In the genomic region with DNA sequence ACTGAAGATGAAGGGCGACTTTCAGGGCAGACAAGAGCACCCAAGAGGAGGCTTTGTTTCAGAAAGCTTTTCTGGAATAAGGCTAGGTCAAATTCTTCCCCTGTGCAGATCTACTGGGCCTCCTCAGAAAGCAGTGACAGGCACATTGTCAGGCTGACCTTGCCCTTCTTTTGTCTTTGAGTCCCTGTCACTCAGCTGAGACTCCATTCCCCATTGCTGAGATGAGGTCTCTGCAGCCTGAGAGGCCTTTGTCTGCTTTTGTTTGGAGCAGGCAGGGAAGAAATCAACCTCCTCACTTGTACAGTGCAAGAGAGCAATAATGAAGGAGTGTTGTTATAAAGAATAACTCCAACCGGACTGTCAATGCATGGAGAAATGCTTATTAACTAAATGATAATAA, we compare ENCODE assay signal across 20 mouse cellular contexts.
DNase-seq lines count a peak whose midpoint lies in the region; ATAC-seq and TF ChIP-seq lines count a peak whose summit lies in the region.
"Had no signal": no experiment of that assay in that cellular context is flagged by ENCODE, and none has a peak within 500 bp of the region (broad histone marks: within the 10 kb centered on the region; RNA-seq: fewer than 3 reads in every experiment).

No protein-coding gene starts in this region.

- no peak for TF ChIP-seq CTCF in liver, postnatal 0 days (IDR thresholded peaks at IDR 0.05; ENCODE audit: low read depth)

- H3K4me2 ChIP-seq in heart, embryonic 11.5 days: no peak overlapping the region
- H3K4me2 ChIP-seq in neural tube, embryonic 11.5 days (ENCODE audit: low read depth): no peak overlapping the region
- no peak overlapping the region for H3K4me2 ChIP-seq in hindbrain, embryonic 12.5 days (replicated peaks)
- H3K4me2 ChIP-seq in liver, postnatal 0 days (ENCODE audit: low read depth, low read length): no peak overlapping the region
- H3K4me2 ChIP-seq: hindbrain, embryonic 15.5 days; kidney, embryonic 15.5 days; lung, embryonic 14.5 days; neural tube, embryonic 12.5 days had no signal

- H3K36me3 ChIP-seq in heart, embryonic 11.5 days (ENCODE audit: control insufficient read depth, insufficient read depth, low read length): no peaks in the 10 kb centered on the region
- H3K36me3 ChIP-seq in neural tube, embryonic 11.5 days (ENCODE audit: control insufficient read depth, insufficient read depth, low read length): no peaks in the 10 kb centered on the region
- H3K36me3 ChIP-seq in hindbrain, embryonic 12.5 days: no peaks in the 10 kb centered on the region
- no peaks in the 10 kb centered on the region for H3K36me3 ChIP-seq in liver, postnatal 0 days (replicated peaks; ENCODE audit: insufficient read depth, low read length)
- H3K36me3 ChIP-seq: hindbrain, embryonic 15.5 days; kidney, embryonic 15.5 days; limb, embryonic 10.5 days; neural tube, embryonic 12.5 days had no signal

- H3K9me3 ChIP-seq in heart, embryonic 11.5 days (replicated peaks; ENCODE audit: control insufficient read depth, low read length): no peaks in the 10 kb centered on the region
- no peaks in the 10 kb centered on the region for H3K9me3 ChIP-seq in neural tube, embryonic 11.5 days (ENCODE audit: control insufficient read depth, low read length)
- no peaks in the 10 kb centered on the region for H3K9me3 ChIP-seq in hindbrain, embryonic 12.5 days (replicated peaks)
- H3K9me3 ChIP-seq in liver, postnatal 0 days (ENCODE audit: low read length): no peaks in the 10 kb centered on the region
- H3K9me3 ChIP-seq: hindbrain, embryonic 15.5 days; kidney, embryonic 15.5 days; limb, embryonic 10.5 days; neural tube, embryonic 12.5 days had no signal

- 73% methylated on average over 2 of the region's 2 CpGs for WGBS in heart, embryonic 11.5 days (ENCODE audit: insufficient replicate concordance)
- WGBS in neural tube, embryonic 11.5 days: 51% methylated on average over 2 of the region's 2 CpGs
- 35% methylated on average over 2 of the region's 2 CpGs for WGBS in hindbrain, embryonic 12.5 days
- WGBS in liver, postnatal 0 days (ENCODE audit: insufficient replicate concordance): 79% methylated on average over 2 of the region's 2 CpGs

- H3K27me3 ChIP-seq in heart, embryonic 11.5 days (ENCODE audit: control insufficient read depth, insufficient read depth, low read length): no peaks in the 10 kb centered on the region
- H3K27me3 ChIP-seq in neural tube, embryonic 11.5 days (ENCODE audit: control insufficient read depth, insufficient read depth, low read length): no peaks in the 10 kb centered on the region
- H3K27me3 ChIP-seq in hindbrain, embryonic 12.5 days: no peaks in the 10 kb centered on the region
- H3K27me3 ChIP-seq in liver, postnatal 0 days (ENCODE audit: insufficient read depth, low read length): no peaks in the 10 kb centered on the region
- H3K27me3 ChIP-seq: hindbrain, embryonic 15.5 days; kidney, embryonic 15.5 days; neural tube, embryonic 12.5 days had no signal

- TF ChIP-seq EP300 in liver, postnatal 0 days (IDR thresholded peaks at IDR 0.05; ENCODE audit: low read depth): no peak

- H3K4me1 ChIP-seq in heart, embryonic 11.5 days (ENCODE audit: control insufficient read depth, insufficient read depth, low read length): no peaks in the 10 kb centered on the region
- no peaks in the 10 kb centered on the region for H3K4me1 ChIP-seq in neural tube, embryonic 11.5 days (ENCODE audit: control insufficient read depth, insufficient read depth, low read length)
- peaks cover 14% of the 10 kb centered on the region for H3K4me1 ChIP-seq in hindbrain, embryonic 12.5 days
- no peaks in the 10 kb centered on the region for H3K4me1 ChIP-seq in liver, postnatal 0 days (ENCODE audit: insufficient read depth)
- H3K4me1 ChIP-seq: kidney, embryonic 15.5 days had no signal

- ATAC-seq in heart, embryonic 11.5 days (replicated peaks; ENCODE audit: insufficient number of reproducible peaks, low FRiP score, low TSS enrichment): no peak
- no peak for ATAC-seq in neural tube, embryonic 11.5 days (ENCODE audit: insufficient read depth, low FRiP score, low TSS enrichment)
- ATAC-seq in hindbrain, embryonic 12.5 days (ENCODE audit: low FRiP score): peak; percentile 68
- ATAC-seq in liver, postnatal 0 days: no peak
- ATAC-seq: intestine, postnatal 0 days had no signal

- H3K4me3 ChIP-seq in heart, embryonic 11.5 days (ENCODE audit: low read depth, low read length): no peak overlapping the region
- no peak overlapping the region for H3K4me3 ChIP-seq in neural tube, embryonic 11.5 days (ENCODE audit: low read depth, low read length)
- H3K4me3 ChIP-seq in hindbrain, embryonic 12.5 days: no peak overlapping the region
- H3K4me3 ChIP-seq in liver, postnatal 0 days (ENCODE audit: low read depth, low read length): no peak overlapping the region
- H3K4me3 ChIP-seq: hindbrain, embryonic 15.5 days; kidney, embryonic 15.5 days; limb, embryonic 10.5 days; neural tube, embryonic 12.5 days had no signal

- no peak overlapping the region for H3K9ac ChIP-seq in heart, embryonic 11.5 days (ENCODE audit: low read depth, low read length)
- H3K9ac ChIP-seq in neural tube, embryonic 11.5 days (ENCODE audit: low read length): no peak overlapping the region
- no peak overlapping the region for H3K9ac ChIP-seq in hindbrain, embryonic 12.5 days
- H3K9ac ChIP-seq in liver, postnatal 0 days (replicated peaks): no peak overlapping the region
- H3K9ac ChIP-seq: hindbrain, embryonic 15.5 days; kidney, embryonic 15.5 days; lung, embryonic 14.5 days; neural tube, embryonic 12.5 days had no signal

- peak; percentile 34 for DNase-seq in heart, adult 11 months
- DNase-seq in neural tube, embryonic 11.5 days (ENCODE audit: low spot score): peak; percentile 21
- DNase-seq in neural tube, embryonic 10.5 days (ENCODE audit: extremely low spot score, low spot score): no peak
- no peak for DNase-seq in left cerebral cortex, adult 18-20 months (ENCODE audit: low spot score in 2 of 2)
- no peak for DNase-seq in liver, postnatal 0 days
- DNase-seq: cerebellum, adult 8-10 months; gastrocnemius, postnatal 36 days; kidney, postnatal 4 days; layer of hippocampus, adult 9-11 months; lung, embryonic 14.5 days; lung, postnatal 4 days; right cerebral cortex, postnatal 14 days; thymus, postnatal 4 days had no signal

- H3K27ac ChIP-seq in heart, embryonic 11.5 days (ENCODE audit: low read depth, low read length): no peak overlapping the region
- H3K27ac ChIP-seq in neural tube, embryonic 11.5 days (ENCODE audit: low read depth, low read length): no peak overlapping the region
- H3K27ac ChIP-seq in hindbrain, embryonic 12.5 days: peak overlapping the region; percentile 67
- no peak overlapping the region for H3K27ac ChIP-seq in liver, postnatal 0 days (ENCODE audit: low read depth)
- H3K27ac ChIP-seq: hindbrain, embryonic 15.5 days; kidney, embryonic 15.5 days; limb, embryonic 10.5 days; neural tube, embryonic 12.5 days had no signal

Comparison
In these comparisons a context has a peak if more than half of its experiments do, and no peak if none do; other contexts are left out.
1. DNase-seq: peak in heart, adult 11 months (single experiment) and neural tube, embryonic 11.5 days (single experiment); none in neural tube, embryonic 10.5 days (single experiment), left cerebral cortex, adult 18-20 months (0 of 2) and liver, postnatal 0 days (single experiment).